Mouse (Mus musculus) NIH3T3 (cell line): ENCODE measurements at regions not wholly inside any gene's neighbourhood (a gene's known extent, or its start where the extent isn't known, plus 50 kb on each side); places are given as distances from the start of the nearest gene placed in this dataset.

Source experiments
- DNase-seq: peaks from one replicate; pipeline ENCODE4 v3.0.0-alpha.2; 2012; ENCODE audit warnings: low read depth

DNA sequence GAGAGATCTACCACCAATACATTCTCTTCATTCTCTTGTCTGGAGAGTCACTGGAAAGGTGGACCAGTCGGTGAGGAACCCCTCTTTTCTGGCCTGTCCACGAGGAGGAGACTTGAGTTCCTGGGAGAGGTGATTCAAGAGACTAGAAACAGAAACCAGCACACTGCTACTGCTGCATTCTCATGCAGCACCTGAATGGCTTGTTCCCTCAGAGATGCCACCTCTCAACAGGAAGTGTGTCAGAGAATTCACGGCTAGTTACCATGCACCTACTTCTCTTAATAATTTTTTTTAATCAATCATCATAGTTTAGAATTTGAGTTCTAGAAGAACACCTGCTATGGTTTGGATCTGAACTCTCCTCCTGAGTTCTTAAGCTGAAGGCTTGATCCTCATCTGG lies 52.0 kb upstream of the Dynlrb2 start:
- DNase-seq: no peak

DNA sequence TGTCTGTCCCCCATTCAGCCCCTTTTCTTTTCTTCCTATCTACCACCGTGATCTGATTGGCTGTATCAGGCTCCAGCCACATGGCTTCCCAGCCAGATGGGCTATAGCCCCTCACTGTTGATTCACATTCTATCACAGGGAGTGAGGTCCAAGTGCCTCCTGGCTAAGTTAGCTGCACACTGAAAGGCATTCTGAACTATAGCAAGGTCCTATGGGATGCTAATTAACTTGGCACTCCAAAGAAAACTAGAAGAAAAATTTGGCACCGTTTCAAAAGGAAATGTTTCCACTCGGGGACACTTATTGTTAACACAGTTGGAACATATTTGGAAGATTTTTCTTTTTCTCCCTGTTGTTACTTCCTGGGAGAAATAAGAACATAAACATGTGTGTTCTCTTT lies 53.4 kb upstream of the Dynlrb2 start:
- no peak for DNase-seq

DNA sequence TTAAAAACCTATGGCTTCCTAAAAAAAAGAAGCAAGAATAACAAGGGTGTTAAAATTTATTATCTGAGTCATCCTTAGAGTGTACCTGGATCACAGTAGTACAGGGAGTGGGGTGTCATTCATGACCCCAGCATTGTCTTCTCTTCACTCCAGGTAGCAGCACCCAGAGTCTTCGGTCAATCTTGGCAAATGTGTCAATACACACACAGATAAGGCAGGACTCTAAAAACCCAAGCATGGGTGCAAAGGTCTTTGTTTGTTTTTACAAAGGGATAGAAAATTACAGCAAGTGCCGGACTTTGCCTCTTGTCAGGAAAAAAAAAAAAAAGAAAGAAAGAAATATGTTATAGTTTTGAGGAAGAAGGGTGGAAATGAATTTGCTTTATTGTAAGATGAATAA lies 57.3 kb upstream of the Dynlrb2 start:
- DNase-seq: no peak

DNA sequence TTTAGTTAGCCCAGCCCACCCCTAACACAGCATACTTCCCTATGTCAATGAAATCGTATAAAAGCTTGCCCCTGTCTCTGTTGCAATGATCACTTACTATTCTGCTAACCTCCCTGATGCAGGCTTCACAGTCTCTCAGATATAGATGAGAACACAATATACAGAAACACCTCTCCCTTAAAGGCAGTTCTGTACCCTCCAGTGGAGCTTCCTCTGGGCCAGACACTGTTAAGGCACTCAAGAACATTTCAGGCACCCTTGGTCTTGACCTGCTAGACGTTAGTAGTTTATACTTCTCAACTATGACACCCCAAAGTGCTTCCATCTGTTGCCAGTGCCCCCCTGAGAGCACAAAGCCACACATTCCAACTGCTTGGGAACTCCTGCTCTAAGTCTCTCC lies 61.9 kb upstream of the Dynlrb2 start:
- no peak for DNase-seq

DNA sequence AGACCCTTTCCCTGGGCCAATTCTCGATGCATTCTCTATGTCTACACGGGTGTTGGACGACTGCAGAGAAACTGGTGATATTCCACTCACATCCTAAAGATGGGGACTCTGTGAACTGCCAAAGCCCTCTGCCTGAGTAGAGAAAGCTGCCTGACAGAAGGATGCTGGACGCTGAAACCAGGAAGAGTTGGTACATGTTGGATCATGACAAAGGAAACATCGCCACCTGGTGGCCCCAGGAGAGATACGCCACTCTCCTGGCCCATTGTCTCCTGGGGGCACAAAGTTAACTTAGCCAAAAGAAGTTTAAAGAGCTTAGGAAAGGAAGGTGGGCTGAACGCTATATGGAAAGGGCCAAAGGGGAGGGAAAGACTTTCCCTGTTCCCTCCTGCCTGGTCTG lies 65.9 kb upstream of the Dynlrb2 start:
- peak; percentile 84 for DNase-seq

DNA sequence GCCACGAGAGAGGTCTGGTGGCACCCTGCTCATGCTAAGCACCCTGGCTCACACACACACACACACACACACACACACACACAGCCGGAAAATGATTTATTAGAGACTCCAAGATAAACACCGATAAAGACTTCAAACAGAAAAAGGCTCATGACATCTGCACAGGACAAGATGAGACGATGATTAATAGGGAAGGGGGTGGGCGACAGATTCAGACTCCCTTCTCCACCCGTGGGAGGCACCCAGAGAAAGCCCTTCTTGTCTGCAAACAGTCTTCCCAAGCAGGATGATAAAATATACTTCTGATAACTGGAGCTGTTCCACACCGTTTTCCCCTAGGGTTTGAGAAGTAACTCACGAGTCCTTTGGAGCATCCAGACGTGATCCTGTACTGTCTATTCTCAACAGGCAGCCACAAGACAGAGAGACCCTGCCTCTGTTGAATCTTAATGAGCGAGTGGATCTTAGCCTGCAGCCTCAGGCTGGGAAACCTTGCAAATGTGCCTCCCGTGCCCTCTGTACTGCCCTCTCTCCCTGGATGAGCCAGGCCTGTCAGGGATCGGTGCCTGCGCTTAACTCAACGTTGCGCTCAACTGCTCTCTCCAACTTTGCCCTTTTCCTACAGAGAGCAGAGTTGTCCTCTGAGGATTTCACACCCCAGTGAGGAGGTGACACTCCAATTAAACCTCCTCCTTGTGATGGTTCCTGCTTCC lies 69.3 kb upstream of the Dynlrb2 start:
- DNase-seq: no peak

DNA sequence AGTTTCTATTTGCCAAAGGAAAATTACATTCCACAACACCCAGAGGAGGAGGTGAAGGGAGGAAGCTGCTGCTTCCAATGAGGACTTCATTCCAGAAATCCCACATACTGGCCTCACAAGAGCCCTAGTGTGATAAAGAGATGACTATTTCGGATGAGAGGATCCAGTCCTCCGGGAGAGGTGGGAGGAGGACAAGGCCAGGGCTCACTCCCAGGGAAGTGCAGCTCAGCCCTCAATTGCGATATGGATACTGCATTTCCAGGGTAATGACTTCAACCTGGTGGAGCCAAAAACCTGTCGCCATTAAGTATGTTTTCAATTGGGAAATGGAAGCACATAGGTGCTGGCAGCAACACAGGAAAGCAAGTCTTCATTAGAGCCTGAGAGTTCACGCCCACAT lies 74.7 kb upstream of the Dynlrb2 start:
- no peak for DNase-seq

DNA sequence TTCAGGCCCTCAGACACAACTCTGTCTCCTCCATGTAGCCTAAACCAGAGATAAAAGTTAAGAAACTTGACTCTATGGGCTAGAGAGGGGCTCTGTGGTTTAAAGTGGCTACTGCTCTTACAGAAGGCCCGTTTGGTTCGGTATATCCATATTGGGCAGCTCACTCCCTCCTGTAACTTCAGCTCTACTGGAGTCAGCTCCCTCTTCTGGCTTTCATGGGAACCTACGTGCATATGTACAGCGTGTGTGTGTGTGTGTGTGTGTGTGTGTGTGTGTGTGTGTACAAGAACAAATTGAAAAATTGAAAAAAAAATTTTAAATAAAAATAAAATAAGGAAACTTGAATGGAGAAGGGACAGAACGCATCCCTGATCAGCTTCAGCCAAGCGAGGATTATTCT lies 75.1 kb upstream of the Dynlrb2 start:
- no peak for DNase-seq

DNA sequence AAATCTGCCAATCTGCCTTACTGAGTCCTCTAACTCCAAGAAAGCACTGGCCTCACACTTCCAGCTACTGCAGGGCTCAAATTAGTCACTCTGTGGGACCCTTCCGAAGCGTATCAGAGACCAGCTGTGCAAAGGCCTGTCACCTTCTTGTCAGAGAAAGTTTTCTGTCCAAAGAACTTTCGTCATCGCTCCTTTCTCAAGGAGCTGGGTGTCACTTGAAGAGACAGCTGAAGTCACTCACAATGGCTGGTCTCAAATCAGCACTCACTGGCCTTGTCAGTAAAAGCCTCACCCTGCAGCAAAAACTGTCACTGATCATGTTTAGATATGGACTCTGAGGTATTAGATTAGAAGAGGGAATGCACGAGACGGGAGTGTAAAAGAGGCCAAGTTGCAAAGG lies 81.9 kb upstream of the Dynlrb2 start:
- DNase-seq: no peak

DNA sequence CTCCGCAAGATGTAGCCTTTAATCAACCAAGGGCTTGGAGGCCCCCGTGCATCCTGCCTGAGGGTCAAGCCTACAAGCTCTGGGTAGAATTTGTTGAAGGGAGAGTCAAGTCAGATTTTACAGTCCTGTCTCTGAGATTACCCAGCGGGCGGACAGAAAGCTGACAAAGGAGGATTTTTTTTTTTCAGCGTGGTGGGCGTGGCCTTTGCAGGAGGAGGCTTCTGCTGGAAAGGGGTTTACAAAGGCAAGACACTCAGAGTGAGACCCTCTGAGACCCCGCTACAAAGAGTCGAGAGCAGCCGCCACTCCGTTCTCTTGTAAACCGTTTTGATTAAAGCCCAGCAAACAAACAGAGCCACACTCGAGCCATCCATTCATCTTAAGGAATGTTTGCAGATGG lies 92.1 kb upstream of the Dynlrb2 start:
- no peak for DNase-seq

DNA sequence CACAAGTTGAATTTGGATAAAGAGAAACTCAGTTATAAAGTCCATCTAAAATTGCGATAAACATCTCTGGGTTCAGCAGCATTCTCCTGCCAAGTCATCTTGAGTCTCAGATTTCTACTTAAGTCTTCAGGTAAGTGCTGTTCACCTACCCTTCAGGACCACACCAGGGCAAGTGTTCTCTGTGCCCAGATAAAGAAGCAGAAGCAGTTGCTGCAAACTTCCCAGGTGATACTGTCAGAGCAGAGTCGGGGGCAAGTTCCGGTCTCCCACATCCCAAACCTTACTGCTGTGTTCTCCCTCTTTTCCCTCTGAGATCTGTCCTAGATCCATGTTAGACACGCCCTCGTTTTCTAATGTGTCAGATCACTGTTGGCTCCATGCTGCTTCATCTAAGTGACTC lies 94.7 kb upstream of the Dynlrb2 start:
- DNase-seq: no peak

DNA sequence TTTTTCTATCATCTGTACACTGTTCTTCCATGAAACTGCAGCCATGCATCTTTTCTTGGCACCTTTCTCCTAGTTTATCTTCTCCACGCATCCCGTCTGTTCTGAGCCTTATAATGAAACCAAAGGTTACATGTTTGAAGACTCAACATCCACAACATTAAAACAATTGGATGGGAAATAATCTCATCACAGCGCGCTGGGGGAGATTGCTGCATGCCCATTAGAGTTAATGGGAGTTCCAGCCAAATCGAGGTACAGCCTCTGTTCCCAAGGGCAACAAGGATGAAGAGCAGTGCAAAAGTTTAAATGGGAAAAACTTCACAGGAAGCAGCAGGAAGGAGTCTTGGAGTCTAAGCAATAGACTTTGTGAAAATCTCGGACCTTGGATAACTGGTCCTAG lies 95.8 kb upstream of the Dynlrb2 start:
- no peak for DNase-seq

DNA sequence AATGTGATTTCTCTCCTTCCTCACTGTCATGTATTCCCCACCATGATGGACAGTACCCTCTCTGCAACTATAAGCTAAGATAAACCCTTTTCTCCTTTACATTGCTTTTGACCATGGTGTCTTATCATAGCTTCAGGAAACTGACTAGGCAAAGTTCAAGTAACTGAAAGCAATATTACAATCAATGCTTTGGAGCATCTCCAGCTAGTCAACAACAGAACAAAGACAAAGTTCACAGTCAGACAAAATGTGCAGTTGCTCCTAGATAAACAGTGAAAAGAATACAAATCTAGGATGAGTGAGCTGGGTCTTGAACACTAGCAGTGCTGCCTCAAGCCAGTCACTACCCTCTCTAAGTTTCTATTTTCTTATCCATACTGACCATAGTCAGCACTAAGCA lies 100.2 kb upstream of the Dynlrb2 start:
- DNase-seq: no peak

DNA sequence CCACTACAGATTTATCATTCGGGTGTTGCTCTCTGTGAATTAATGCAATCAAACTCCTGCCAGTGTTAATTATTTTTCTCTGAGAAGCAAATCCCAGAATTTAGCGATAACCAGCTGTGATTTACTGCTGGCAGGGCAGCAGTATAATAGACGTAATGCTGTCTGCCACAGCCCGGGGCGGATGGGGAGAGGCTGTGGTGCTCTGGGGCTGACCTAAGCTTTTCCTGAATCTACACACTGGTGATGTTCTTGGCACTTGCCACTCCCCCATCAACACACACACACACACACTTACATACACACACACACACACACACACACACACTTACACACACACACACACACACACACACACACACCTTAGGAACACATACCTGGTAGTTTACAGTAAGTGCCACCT lies 101.4 kb upstream of the Dynlrb2 start:
- no peak for DNase-seq

DNA sequence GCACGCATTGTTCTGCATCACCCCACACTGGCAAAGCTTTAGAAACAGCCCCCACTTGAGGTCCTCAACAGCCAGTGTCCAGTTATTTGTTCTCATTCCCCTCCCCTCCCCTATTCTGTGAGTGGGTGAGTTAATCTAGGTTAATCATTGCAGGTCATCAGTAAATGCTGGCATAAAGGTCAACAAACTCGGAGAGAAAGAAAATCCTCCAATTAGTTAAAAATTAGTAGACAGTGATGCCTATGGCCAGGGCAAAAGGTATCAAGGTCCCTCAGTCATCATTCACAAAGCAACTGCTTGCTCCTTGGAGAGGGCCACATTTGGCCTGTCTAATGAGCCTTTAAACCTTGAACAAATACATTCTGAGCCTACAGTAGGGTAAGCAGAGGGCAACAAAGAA lies 105.3 kb upstream of the Dynlrb2 start:
- no peak for DNase-seq

DNA sequence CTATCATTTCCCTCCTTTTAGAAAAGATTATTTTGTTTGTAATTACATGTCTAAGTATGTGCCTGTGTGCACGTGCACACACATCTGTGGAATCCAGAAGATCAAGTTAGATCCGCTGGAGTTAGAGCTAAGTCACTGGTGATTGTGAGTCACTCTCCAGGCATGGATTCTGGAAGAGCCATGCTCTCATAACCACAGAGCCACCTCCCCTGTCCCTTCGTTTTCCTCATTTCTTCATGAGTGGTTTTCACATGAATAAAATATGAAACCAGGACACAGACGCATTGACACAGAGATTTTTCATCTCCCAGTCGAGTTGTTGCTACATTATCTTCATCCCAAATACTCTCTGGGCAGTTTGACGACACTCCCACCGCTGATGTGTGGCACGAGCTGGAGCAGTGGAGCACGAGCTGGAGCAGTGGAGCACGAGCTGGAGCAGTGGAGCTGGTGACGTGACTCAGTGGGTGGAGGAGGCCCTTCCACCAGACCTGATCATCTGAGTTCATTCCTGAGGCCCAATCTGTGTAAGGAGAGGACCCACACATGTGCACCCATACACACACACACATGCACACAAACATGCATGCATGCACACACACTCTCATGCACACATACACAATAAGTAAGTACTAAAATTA lies 106.1 kb upstream of the Dynlrb2 start:
- DNase-seq: no peak

DNA sequence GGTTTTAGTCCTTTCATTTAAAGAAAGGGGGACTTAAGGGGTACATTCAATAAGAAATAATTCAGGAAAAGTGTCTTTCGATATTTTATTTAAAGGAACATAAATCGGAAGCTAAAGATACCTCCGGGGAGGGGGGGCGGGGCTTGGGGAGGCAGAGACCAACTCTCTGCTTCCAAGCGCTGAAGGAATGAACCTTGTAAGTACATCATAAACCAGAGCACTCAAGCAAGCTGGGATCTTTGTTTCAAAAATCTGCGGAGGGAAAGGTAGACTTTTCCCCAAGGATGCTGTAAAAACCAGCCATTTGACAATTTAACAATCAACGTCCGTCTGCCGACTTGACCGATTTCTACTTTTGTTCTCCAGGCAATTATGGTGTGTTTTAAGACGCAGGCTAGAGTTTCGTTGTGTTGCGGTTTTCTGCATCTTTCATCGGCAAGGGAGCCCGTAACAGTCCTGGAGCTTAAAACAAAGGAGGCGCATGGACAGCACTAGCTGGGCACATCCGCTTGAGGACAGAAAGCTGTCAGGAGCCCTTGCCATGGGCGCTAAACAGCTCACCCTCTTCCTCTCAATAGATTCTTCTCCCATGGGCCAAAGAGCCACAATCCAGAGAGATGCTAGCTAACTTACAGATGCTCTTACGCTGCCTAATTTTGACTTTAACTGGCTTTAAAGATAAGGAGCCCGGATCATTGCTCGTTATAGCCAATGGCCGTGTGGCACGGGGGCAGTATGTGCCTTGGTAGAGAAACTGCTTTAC lies 119.4 kb upstream of the Dynlrb2 start:
- DNase-seq: no peak

DNA sequence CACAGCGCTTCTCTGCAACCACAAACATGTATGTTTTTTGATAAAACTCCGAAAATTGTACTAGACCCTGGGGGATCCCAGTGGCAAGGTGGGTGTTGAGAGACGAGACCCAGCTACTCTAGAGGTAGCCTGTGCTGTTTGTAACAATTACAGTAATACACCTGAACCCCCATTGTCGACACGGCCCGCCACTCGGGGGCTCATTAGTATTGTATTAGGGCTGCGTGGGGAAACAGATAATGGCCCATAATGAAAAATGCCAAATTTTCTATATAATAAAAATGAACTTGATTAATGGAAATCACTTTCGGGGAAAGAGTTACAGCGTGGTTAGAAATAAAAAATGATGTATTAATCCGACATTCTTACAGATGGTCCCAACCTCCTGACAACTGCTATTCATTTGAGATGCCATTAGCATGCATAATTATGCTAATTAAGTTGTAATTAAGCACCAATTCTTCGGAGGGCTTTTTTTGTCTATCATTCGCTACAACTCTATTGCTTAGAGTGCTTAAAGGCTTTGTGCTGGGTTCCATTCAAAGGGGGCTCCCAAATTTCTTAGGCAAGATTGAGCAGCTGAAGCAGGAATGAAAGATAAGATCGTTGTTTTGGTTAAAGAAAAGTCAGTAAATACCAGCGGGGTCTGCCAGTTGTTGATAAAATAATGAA lies 120.2 kb upstream of the Dynlrb2 start:
- DNase-seq: no peak

DNA sequence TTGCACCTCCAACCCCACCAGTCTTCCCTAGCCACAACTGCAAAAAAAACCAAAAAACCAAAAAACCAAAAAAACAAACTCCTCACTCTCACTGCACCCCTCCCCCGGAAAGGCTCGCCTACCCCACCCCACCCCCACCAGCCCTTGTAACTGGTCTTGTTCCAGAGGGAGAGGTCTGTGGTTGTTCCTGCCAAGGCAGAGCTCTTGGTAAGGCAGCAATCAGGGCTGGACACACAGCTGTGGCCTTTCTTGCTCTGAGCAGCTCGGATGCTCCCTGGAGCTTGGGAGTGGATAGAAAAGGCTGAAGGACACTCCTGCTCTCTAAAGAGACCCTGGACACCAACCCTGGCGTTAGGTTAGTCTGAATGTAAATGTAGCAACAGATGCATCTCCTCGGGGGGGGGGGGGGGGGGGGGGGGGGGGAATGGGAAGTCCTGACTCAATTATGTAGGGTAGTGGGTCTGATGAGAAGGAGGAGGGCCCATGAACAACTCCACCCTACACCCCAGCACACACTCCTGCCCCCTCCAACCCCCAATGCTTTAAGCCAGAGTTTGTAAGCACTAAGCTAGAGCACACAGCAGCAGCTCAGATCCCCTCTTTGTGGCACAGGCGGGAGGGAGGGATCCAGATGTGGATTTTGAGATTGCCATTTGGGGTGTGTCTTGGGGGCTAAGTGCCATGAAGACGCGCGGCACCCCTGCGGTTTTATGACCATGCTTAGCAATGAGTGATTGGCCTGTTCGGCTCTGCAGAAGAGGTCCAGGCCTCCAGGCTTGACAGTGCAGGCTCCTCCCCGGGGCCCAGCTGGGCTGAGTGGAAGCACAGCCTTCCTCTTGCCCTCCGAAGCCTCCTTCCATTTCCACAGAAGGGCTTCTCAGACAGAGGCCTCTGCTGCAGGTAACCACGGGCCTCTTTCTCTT lies 121.0 kb upstream of the Dynlrb2 start:
- DNase-seq: no peak

DNA sequence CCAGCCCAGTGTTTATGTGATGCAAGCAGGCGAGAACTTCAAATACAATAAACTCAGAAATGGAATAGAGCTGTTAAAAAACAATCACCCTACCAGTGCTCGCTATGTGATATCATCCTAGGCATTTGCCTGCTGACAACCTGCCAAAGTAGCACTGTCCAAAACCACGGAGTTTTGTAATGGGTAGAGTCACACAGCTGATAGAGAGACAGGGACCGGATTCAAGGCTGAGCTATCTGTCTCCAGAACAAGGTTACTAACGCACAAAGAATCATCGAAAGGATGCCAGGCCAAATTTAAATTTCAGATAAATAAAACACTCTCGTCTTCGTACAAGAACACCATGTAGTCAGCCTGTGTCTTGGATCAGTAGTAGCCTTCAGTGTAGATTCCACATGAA lies 121.7 kb upstream of the Dynlrb2 start:
- DNase-seq: no peak

DNA sequence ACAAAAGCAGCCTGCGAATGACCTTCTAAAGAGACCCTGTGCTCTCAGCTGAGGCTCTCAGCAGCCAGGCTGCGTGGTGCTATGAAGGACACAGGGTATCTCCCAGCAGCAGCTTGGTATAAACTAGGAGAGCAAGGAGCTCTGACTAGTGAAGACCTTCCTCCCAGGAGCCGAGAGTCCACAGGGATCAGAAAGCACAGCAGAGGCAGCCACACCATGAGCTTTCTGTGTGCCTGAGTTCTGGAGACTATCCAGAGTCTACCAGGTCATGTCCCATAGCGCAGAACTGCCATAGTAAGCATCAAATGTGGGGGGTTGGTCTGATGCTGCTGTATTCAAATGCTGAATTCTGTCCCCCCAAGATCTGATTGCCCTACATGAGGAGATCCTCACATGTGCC lies 124.2 kb upstream of the Dynlrb2 start:
- DNase-seq: no peak

DNA sequence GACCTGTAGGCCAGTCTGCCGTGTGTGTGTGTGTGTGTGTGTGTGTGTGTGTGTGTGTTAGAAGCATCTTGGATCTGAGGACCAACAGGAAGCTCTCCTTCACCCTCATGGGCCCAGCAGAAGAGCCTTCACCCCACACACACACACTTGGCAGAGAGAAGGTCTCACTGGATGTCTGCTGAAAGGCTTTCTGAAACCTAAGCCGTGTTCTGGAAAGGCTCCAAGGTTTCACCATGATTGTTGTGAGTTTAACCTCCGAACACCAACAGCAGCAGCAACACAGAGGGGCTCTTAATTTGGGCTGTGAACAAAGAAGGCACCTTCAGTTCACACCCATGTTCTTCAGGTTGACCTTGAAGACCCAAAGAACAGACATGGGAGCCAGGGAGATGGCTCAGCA lies 124.9 kb upstream of the Dynlrb2 start:
- DNase-seq: no peak
